Mouse (Mus musculus) small intestine, adult 2 months (tissue): ENCODE measurements around the gene Apoa1.

ENCODE experiments used
- CTCF ChIP-seq: fragments of 200-500 bp; IDR thresholded peaks from 2 replicates; pipeline ENCODE4 v1.5.1; 2012; ENCODE audit warnings: low read depth, mild to moderate bottlenecking, control low read depth, inconsistent platforms, low read length, moderate library complexity, mixed read lengths; ENCODE audit not compliant: insufficient replicate concordance, insufficient read length; ENCODE audit errors: extremely low read depth
- POLR2A ChIP-seq: fragments of 200-500 bp; IDR thresholded peaks from 2 replicates; pipeline ENCODE4 v1.6.1; 2012; ENCODE audit warnings: low read depth, mild to moderate bottlenecking, control low read depth, inconsistent platforms, low read length, moderate library complexity

DNA sequence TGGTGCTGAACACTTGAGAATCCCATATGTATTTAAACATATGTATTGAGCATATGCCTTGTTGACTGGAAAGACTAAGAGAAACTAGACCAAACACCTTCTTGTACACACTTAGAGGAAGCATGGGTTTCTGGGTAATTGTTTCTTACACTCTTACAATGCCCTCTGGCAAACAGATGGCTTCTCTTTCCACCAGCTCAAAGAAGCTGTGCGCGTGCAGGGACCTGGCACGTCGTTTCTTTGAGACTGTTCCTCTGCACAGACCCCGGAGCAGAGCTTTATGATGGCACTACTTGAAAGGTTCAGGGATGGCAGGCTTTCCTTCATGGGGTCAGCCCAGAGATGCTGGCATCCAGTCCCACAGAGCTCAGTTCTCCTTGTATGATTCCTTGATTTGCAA is 39.4 kb upstream of the Apoa1 start:
- TF ChIP-seq CTCF, result no peak
- TF ChIP-seq POLR2A, result no peak
